Mouse (Mus musculus): ENCODE results near the gene Klhl31. TPM values are rescaled to one million over a fixed set of nuclear protein-coding genes. Genes with fewer than 3 reads are reported as not detected.

Gene Klhl31
- polyA plus RNA-seq, 1 experiment from 2014 or later: 0.34 TPM

DNA sequence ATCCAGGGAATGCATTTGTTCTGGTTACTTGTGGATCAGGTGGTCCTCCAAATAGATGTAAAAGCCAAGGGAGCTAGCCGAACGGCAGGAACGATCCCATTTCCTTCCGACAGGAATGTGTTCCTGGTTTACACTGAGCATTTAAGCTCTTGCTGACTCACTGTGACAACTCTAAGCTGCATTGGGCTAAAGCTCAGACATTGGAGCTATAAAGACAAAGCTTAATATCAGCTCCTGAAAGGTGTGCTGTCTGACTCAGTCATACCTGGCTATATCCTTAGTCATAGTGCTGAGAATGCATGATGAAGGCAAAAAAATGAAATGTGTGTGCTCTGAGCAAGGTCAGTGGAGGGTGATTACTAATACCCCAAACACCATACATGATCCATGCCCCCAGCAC lies 67.8 kb downstream of the Klhl31 start:
- no peak overlapping the region for H3K27ac ChIP-seq (ENCODE audit: low read depth, low read length)
- 66% methylated on average over 4 of the region's 4 CpGs for WGBS
- H3K9ac ChIP-seq (ENCODE audit: low read depth, low read length): no peak overlapping the region
- no peaks in the 10 kb centered on the region for H3K9me3 ChIP-seq (ENCODE audit: control insufficient read depth, low read length)
- H3K36me3 ChIP-seq (ENCODE audit: control insufficient read depth, insufficient read depth, low read length): no peaks in the 10 kb centered on the region
- no peaks in the 10 kb centered on the region for H3K27me3 ChIP-seq (replicated peaks; ENCODE audit: control insufficient read depth, insufficient read depth, low read length)
- no peaks in the 10 kb centered on the region for H3K4me1 ChIP-seq (ENCODE audit: control insufficient read depth, insufficient read depth, low read depth, low read length)
- H3K4me3 ChIP-seq (ENCODE audit: low read length): no peak overlapping the region
- ATAC-seq: no peak
- no peak overlapping the region for H3K4me2 ChIP-seq (ENCODE audit: low read length)

GRCm38 (mm10) chr9:77706515-77706914 lies 70.2 kb downstream of the Klhl31 start:
- no peaks in the 10 kb centered on the region for H3K27me3 ChIP-seq (replicated peaks; ENCODE audit: control insufficient read depth, insufficient read depth, low read length)
- WGBS: 84% methylated on average over 6 of the region's 6 CpGs
- no peak overlapping the region for H3K27ac ChIP-seq (ENCODE audit: low read depth, low read length)
- no peaks in the 10 kb centered on the region for H3K4me1 ChIP-seq (ENCODE audit: control insufficient read depth, insufficient read depth, low read depth, low read length)
- no peak overlapping the region for H3K4me3 ChIP-seq (ENCODE audit: low read length)
- no peaks in the 10 kb centered on the region for H3K9me3 ChIP-seq (ENCODE audit: control insufficient read depth, low read length)
- H3K36me3 ChIP-seq (ENCODE audit: control insufficient read depth, insufficient read depth, low read length): no peaks in the 10 kb centered on the region
- H3K4me2 ChIP-seq (ENCODE audit: low read length): no peak overlapping the region
- ATAC-seq: no peak
- H3K9ac ChIP-seq (ENCODE audit: low read depth, low read length): no peak overlapping the region

DNA sequence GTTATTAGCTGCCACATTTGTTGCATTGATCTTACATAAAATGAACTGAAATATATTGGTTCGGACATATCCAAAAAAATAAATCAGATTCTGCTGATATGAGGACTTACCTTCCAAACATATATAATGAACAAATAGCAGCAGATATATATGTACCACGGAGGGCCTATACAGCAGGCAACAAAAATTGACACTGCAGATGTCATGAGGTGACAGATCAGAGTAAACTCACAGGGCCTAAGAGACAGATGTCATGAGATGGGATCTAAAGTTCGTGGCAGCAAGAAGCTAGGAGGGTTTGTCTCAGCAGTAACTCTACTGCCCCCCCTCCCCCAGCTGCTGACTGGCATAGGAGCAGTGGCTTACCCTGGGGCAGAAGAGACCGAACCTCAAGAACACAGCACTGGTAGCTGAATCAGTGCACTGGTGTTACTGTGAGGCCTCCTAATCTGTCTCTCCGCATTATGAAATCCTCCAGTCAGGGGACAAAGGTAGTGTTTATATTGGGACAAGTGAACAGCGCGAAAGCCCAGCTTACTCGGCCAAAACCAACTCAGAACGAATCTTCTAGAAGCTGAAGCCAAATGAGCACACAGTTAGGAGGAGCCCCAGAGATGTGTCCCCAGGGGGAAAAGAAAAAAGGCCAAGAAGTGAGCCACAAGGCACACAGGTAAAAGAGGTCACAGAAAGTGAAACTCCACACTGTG lies 71.3 kb downstream of the Klhl31 start:
- Histone ChIP-seq H3K36me3 (ENCODE audit: control insufficient read depth, insufficient read depth, low read length) (no peaks in the 10 kb centered on the region), H3K4me2 (ENCODE audit: low read length) (no peak overlapping the region), H3K27ac (ENCODE audit: low read depth, low read length) (no peak overlapping the region), H3K4me3 (ENCODE audit: low read length) (no peak overlapping the region), H3K9ac (ENCODE audit: low read depth, low read length) (no peak overlapping the region), H3K9me3 (ENCODE audit: control insufficient read depth, low read length) (no peaks in the 10 kb centered on the region), H3K27me3 (replicated peaks; ENCODE audit: control insufficient read depth, insufficient read depth, low read length) (no peaks in the 10 kb centered on the region), H3K4me1 (ENCODE audit: control insufficient read depth, insufficient read depth, low read depth, low read length) (no peaks in the 10 kb centered on the region)
- 86% methylated on average over 9 of the region's 9 CpGs for WGBS
- no peak for ATAC-seq

DNA sequence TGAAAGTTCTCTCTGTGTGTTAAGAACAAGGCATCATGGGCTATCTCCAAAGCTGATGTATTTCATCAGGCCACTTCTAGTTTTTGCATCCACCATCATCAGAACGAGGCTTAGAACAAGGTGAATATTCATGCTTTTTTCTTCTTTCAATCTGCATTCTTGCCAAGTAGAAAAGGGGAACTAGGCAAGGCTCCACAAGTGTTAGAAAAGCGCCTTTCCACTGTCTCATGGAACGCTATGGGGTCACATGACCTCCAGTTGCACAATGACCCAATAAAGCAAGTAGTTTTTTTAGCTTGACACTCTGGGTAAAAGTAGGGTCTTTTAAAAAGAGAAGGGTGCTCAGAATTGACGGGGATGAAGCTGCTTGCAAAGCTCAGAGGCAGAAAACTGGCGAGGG lies 72.7 kb downstream of the Klhl31 start:
- 69% methylated on average over 5 of the region's 5 CpGs for WGBS
- Histone ChIP-seq H3K9me3 (ENCODE audit: control insufficient read depth, low read length) (no peaks in the 10 kb centered on the region), H3K4me3 (ENCODE audit: low read length) (no peak overlapping the region), H3K27ac (ENCODE audit: low read depth, low read length) (no peak overlapping the region), H3K36me3 (ENCODE audit: control insufficient read depth, insufficient read depth, low read length) (no peaks in the 10 kb centered on the region), H3K4me2 (ENCODE audit: low read length) (no peak overlapping the region), H3K4me1 (ENCODE audit: control insufficient read depth, insufficient read depth, low read depth, low read length) (no peaks in the 10 kb centered on the region), H3K9ac (ENCODE audit: low read depth, low read length) (no peak overlapping the region), H3K27me3 (replicated peaks; ENCODE audit: control insufficient read depth, insufficient read depth, low read length) (no peaks in the 10 kb centered on the region)
- ATAC-seq: no peak

Other genes with a start within 250 kb of the Klhl31 start
- 5.0 and 5.5 TPM in 2 replicates for gene Lrrc1, start 91.6 kb upstream of the Klhl31 start, polyA plus RNA-seq (2015; fragmentation: Nextera tagmentation; extraction: Ambion mirVana)
- gene Gclc, start 118.0 kb downstream of the Klhl31 start, polyA plus RNA-seq (2015; fragmentation: Nextera tagmentation; extraction: Ambion mirVana): 14.1 and 15.4 TPM in 2 replicates

Data from hindbrain, embryonic 16.5 days (tissue).